Mouse (Mus musculus) yolk sac, embryonic 10.5 days (tissue): ENCODE data around the gene Inava.
A peak's percentile ranks its signal among the peaks of the same experiment; 100 is the strongest.

Experiments used
- DNase-seq: peaks from one replicate; pipeline ENCODE4 v3.0.0-alpha.2; 2017; ENCODE audit warnings: low spot score

Inava gene

GRCm38 (mm10) chr1:136231596-136231995 lies 2.5 kb downstream of the Inava start:
- DNase-seq, result peak; percentile 78

- DNase-seq, result peak; percentile 72
Measured at GRCm38 (mm10) chr1:136230201-136230600, 3.9 kb downstream of the Inava start.

- DNase-seq, result peak; percentile 80
Measured at GRCm38 (mm10) chr1:136229040-136229373, 5.1 kb downstream of the Inava start.

DNA sequence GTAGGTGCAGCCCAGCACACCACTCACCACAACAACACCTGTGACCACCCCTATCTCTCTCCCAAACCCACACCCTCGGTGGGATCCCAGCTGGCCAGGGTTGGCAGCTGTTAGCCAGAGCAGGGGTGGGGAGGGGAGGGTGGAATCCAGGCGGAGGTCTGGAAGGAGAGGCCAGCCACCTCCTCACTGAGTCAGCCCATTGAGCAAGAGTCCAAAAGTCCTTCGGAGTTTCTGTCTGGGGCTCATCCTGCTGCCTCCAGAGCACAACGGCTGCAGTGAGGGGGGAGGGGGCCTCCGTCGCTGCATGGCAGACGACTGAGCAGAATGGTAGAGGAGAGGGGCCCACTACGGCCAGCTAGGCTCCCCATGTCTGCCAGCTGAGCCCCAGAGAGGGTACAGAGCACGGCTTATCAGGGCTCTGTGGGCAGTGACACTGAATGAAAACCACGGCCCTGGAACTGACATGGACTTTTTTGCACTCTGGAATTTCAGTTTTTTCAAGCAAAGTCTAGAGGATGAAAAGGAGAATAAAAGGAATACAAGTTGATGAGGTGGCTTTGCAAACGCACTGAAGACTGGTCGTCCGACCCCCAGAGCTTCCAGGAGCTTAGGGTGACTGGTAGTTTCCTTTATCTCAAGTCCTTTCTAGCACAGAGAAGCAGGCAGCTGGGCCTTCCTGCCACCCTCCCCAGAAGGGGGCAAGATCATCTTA lies 5.6 kb downstream of the Inava start:
- DNase-seq, result peak; percentile 90

DNA sequence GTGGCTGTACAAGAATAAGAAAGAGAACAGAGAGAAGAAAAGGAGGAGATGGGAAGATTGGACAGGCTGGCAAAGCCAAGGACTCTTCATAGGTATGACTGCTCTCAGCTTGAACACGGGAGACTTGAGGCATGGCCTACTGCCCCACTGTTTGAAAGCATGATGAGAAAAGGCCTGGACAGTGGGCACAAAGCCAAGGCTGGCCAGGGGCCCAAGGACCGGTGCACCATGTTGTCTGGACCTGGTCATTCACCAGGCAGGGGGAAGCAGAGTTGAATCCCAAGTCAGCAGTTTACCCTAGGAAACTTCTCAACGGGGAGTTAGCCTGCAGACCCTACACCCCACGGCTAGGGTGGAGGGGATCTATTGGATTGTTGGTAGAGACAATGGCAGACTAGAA lies 6.2 kb downstream of the Inava start:
- no peak for DNase-seq

DNA sequence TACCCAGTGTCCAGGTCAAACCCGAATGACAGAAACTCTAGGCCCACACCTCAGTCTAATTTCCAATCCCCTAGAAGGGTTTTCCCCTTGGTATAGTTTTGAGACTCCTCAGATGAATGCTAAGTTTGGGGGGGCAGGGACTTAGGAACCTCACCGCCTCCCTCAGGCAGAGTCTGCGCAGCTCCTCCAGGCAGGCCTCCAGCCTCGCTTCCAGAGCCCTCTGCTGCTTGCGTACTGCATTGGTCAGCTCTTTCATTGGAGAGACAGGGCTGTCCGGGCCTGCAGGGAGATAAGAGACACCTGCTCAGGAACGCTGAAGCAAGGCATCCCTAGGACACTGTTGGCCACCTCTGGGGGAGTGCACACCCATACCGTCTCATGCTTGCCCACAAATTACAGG lies 7.4 kb downstream of the Inava start:
- no peak for DNase-seq

- no peak for DNase-seq
Measured at GRCm38 (mm10) chr1:136225846-136226245, 8.2 kb downstream of the Inava start.

DNA sequence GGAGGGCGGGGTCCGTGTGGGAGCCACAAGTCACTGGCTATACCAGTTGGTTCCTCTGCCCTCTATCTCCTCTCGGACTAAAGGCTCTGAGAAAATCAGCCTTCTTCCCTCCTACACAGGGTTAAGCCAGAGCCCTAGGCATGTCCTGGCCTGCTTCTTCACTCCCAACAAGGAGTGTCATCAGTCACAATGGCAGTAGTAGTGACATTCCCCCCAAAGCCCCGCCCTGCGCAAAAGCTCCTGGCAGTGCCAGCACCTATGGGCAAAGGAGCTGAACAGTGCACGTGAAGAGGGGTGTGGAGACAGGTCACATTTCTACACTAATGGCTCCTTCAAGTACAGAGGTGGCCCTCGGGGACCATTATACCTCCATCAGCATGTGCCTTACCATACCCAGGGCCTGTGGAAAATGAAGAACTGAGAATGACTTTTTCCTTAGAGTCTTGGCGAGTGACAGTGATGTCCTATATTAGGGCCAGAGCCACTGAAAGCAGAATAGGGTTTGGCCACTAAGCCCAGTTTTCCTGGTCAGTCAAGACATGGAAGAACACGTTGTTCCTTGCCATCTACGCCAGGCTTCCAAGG lies 10.2 kb downstream of the Inava start:
- DNase-seq, result no peak

DNA sequence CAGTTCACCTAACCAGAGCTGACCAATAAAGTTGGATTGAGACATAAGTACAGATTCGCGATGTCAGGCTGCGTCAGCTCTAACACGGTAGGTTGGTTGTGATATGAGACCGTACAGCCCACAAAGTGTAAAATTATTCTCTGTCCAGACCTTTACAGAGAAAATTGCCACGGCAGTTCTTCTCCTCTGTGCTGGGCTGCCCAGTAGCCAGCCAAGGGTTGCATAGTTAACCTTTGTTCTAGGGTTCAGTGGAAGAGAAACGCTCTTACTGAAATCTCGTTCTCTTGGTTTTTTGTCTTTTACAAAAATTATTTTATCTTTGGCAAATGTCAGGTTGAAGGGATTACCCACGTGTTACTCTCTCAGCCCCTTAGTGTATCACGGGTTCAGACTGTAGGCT lies 11.7 kb downstream of the Inava start:
- no peak for DNase-seq

- peak; percentile 52 for DNase-seq
Measured at GRCm38 (mm10) chr1:136220037-136220871, 13.8 kb downstream of the Inava start.

- no peak for DNase-seq
Measured at GRCm38 (mm10) chr1:136214304-136214703, 19.8 kb downstream of the Inava start.

DNA sequence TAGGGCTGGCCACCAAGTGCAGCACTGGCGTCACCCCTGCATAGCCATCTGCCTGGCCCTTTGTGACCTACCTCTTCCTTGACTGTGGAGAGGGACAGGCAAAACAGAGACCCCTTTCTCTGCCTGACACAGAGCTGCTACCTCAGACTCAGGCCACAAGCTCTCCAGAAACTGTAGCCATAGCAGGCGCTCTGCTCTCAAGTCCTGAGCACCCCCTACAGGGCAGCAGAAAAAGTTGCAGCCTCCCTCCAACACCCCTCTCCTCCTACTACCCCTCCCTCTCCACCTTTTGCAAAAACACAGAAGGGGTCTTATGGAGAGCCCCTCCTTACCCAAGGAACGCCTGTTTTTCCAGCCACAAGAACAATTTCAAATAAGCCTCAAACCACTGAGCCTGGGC lies 21.3 kb downstream of the Inava start, which contains the start of gene Mroh3:
TSS of gene Mroh3 (minus strand) at position 26 of the 400 bp plus-strand sequence.
- DNase-seq, result no peak

- no peak for DNase-seq
Measured at GRCm38 (mm10) chr1:136190033-136190432, 44.0 kb downstream of the Inava start.

GRCm38 (mm10) chr1:136179511-136180001 lies 54.5 kb downstream of the Inava start:
- no peak for DNase-seq

DNA sequence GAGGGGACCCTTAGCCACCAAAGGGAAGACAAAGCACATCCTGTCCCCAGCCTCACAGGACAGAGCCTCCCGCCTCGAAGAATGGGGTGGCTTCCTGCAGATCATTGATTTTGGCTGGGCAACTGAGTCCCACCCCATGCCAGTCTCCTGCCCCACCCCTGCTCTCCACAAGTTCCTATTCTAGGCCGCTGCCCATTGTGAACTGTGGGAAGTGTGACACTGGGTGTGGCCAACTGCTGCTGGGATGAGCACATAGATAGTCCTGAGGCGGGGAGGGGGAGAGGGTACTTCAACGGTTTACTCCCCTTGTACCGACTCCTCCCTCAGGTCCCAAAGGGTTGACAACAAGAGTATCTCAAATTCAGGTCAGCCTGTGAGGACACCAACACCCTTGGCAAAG lies 55.3 kb downstream of the Inava start:
- DNase-seq, result no peak

- no peak for DNase-seq
Measured at GRCm38 (mm10) chr1:136177085-136177484, 57.0 kb downstream of the Inava start.

DNA sequence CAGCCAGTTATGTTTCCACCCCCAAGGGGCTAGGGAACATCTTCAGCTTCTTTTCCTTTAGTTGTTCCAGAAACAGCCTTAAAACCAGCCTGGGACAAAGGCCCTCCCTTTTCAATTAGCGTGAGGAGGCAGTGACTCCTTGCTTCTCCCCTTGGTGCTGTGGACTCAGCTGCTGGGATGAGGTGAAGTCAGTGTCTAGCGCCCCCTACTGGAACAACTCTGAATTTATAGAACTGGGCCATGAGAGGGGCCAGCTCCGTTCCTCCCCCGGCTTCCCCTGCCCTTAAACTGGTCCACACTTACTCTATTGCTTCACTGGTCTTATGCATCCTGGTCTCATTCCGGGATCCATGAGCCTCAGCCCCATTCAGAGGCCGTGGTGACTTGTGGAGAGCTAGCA lies 58.9 kb downstream of the Inava start:
- no peak for DNase-seq

DNA sequence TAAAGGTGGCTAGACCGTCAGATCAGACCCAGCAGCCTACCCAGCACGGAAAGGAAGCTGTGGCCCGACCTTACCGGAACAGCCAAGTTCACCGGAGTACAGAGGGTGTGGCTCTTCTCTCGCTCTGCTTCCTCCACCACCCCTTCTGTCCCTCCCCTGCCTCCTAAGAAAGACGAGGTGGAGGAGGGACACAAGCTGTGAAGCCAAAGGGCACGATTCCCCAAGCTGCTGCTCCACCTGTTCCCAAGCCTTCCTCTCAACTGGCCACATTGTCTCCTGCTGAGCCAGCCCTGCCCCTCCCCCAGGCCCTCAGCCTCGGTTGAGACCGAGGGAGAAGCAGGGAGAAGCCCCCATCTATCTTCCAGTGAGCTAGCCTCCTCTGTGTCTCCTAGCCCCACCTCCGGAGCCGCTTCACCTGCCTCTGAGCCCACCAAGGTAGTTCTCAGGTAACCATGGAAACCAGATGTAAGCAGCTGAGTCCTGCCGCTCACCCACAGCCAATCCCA lies 59.9 kb downstream of the Inava start:
- DNase-seq, result peak; percentile 42

DNA sequence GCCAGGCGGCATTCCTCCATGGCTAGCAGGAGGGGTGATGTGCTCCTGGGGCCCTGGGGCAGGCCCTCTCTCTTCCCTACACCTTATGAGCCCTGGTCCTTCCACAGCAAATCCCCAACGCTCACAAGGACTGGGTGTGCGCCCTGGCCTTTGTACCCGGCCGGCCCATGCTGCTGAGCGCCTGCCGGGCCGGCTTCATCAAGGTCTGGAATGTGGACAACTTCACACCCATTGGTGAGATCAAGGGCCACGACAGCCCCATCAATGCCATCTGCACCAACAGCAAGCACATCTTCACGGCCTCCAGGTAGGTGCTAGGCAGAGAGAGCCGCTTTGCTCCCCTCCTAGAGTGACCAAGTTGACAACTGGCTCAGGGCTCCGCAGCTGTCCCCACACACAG lies 61.4 kb downstream of the Inava start:
- no peak for DNase-seq

DNA sequence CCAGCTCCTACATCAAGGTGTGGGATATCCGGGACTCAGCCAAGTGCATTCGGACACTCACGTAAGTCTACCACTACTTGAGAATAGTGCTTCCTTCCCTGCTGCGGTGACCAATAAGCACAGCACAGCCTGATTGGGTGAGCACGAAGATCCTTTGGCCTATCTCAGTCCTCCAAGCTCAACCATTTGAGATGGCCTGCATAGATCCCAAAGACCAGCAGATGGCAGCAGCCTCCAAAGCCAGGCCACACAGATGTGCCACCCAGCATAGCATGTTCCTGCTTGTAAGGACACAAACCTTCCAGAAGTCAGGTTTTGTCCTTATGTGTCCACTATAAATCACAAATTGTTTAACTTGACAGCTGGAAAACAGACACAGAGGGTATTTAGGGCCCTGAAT lies 64.0 kb downstream of the Inava start:
- peak; percentile 82 for DNase-seq

DNA sequence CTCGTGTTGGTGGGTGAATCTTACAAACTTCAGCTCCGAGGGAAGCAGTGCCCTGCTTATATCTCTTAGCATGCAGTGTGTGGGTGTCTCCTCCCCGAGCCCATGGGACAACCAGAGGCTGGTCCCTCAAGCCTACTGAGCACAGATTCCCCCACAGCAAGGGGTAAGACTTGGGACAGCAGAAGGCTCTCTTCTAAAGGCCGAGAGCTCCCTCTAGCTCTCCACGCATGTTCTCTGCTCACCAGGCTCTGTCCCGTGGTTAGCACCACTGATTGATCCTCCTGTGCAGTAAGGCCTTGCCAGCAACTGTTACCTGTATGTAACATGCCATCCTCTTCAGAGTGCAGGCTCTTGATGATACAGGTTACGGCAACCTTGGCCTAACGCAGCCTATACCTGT lies 66.4 kb downstream of the Inava start:
- DNase-seq, result no peak

DNA sequence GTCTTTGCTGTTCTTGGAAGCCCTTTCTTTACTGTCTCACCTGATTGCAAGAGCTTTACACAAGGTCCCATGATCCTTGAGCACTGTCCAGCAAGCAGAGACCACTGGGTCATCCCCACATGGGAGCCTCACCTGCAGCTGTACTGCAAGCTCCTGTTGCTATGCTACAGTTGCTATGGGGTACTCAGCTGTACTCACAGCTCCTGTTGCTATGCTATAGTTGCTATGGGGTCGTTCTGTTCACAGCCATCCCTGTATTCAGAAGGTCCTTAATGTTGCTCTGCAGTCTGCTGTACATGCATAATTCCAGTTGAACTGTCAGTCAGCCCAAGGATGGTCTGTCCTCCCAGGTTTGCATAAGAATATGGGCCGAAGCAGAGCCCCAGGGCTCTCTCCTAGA lies 68.6 kb downstream of the Inava start:
- no peak for DNase-seq
